Mouse (Mus musculus): ENCODE measurements around the gene Adamts17. TPM values are rescaled to one million over a fixed set of nuclear protein-coding genes. Genes with fewer than 3 reads are reported as not detected.

The Adamts17 gene
- polyA plus RNA-seq, 1 experiment: 6.8 TPM

GRCm38 (mm10) chr7:67162135-67162534, 322.6 kb downstream of the Adamts17 start:
- Histone ChIP-seq H3K27me3 (ENCODE audit: control insufficient read depth, insufficient read depth, low read length) (no peaks in the 10 kb centered on the region), H3K4me1 (ENCODE audit: control insufficient read depth, insufficient read depth, low read length) (no peaks in the 10 kb centered on the region), H3K36me3 (ENCODE audit: control insufficient read depth, insufficient read depth, low read length) (no peaks in the 10 kb centered on the region), H3K27ac (ENCODE audit: control insufficient read depth, insufficient read depth, low read depth, low read length) (no peak overlapping the region), H3K4me3 (ENCODE audit: control insufficient read depth, low read depth, low read length) (no peak overlapping the region)
- TF ChIP-seq POLR2A (IDR thresholded peaks at IDR 0.05; ENCODE audit: control insufficient read depth, low read depth, low read length): no peak
- TF ChIP-seq CTCF (IDR thresholded peaks at IDR 0.05; ENCODE audit: control insufficient read depth, insufficient read depth, insufficient replicate concordance, low read depth, low read length): no peak

- no peaks in the 10 kb centered on the region for H3K27me3 ChIP-seq (ENCODE audit: control insufficient read depth, insufficient read depth, low read length)
- no peaks in the 10 kb centered on the region for H3K4me1 ChIP-seq (ENCODE audit: control insufficient read depth, insufficient read depth, low read length)
- no peak overlapping the region for H3K27ac ChIP-seq (ENCODE audit: control insufficient read depth, insufficient read depth, low read depth, low read length)
- H3K4me3 ChIP-seq (ENCODE audit: control insufficient read depth, low read depth, low read length): no peak overlapping the region
- H3K36me3 ChIP-seq (ENCODE audit: control insufficient read depth, insufficient read depth, low read length): no peaks in the 10 kb centered on the region
- TF ChIP-seq POLR2A (IDR thresholded peaks at IDR 0.05; ENCODE audit: control insufficient read depth, low read depth, low read length) (no peak), CTCF (IDR thresholded peaks at IDR 0.05; ENCODE audit: control insufficient read depth, insufficient read depth, insufficient replicate concordance, low read depth, low read length) (no peak)
Measured at GRCm38 (mm10) chr7:67168288-67168687, 328.8 kb downstream of the Adamts17 start.

- no peak for TF ChIP-seq CTCF (IDR thresholded peaks at IDR 0.05; ENCODE audit: control insufficient read depth, insufficient read depth, insufficient replicate concordance, low read depth, low read length)
- TF ChIP-seq POLR2A (IDR thresholded peaks at IDR 0.05; ENCODE audit: control insufficient read depth, low read depth, low read length): no peak
- no peaks in the 10 kb centered on the region for H3K4me1 ChIP-seq (ENCODE audit: control insufficient read depth, insufficient read depth, low read length)
- no peaks in the 10 kb centered on the region for H3K27me3 ChIP-seq (ENCODE audit: control insufficient read depth, insufficient read depth, low read length)
- H3K4me3 ChIP-seq (ENCODE audit: control insufficient read depth, low read depth, low read length): no peak overlapping the region
- no peak overlapping the region for H3K27ac ChIP-seq (ENCODE audit: control insufficient read depth, insufficient read depth, low read depth, low read length)
- no peaks in the 10 kb centered on the region for H3K36me3 ChIP-seq (ENCODE audit: control insufficient read depth, insufficient read depth, low read length)
Measured at GRCm38 (mm10) chr7:67168763-67169569, 329.4 kb downstream of the Adamts17 start.

DNA sequence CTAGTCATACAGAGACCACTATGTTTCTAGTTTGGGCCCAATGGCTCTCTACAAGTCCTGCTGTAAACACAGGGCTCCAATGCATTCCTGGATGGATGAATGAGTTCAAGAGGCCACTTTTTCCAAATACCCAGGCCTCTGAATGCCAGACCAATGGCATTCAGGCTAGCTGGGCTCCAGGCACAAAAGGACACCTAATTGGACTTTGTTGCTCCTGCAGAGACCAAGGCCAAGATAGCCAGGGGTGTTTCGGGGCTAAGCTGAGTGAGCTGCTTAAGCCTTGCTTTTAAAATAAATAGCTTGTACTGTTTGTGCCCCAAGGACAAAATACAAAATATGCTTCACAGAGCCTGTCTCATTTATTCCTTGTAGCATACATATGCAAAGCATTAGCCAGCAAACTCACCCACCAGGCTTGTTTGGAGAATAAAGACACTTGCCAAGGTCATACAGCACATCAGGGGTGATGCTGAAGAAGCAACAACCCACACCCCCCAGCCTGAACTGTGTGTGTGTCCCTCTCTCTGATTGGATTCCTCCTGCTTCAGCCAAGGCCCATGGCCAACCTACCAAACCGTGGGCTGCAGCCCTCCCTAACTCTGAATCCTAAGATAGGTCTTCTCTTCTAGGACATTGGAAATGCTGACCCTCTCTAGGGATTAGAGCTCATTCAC, 334.1 kb downstream of the Adamts17 start:
- Histone ChIP-seq H3K36me3 (ENCODE audit: control insufficient read depth, insufficient read depth, low read length) (no peaks in the 10 kb centered on the region), H3K4me3 (ENCODE audit: control insufficient read depth, low read depth, low read length) (no peak overlapping the region), H3K27me3 (ENCODE audit: control insufficient read depth, insufficient read depth, low read length) (no peaks in the 10 kb centered on the region), H3K4me1 (ENCODE audit: control insufficient read depth, insufficient read depth, low read length) (no peaks in the 10 kb centered on the region), H3K27ac (ENCODE audit: control insufficient read depth, insufficient read depth, low read depth, low read length) (no peak overlapping the region)
- TF ChIP-seq POLR2A (IDR thresholded peaks at IDR 0.05; ENCODE audit: control insufficient read depth, low read depth, low read length) (no peak), CTCF (IDR thresholded peaks at IDR 0.05; ENCODE audit: control insufficient read depth, insufficient read depth, insufficient replicate concordance, low read depth, low read length) (no peak)

DNA sequence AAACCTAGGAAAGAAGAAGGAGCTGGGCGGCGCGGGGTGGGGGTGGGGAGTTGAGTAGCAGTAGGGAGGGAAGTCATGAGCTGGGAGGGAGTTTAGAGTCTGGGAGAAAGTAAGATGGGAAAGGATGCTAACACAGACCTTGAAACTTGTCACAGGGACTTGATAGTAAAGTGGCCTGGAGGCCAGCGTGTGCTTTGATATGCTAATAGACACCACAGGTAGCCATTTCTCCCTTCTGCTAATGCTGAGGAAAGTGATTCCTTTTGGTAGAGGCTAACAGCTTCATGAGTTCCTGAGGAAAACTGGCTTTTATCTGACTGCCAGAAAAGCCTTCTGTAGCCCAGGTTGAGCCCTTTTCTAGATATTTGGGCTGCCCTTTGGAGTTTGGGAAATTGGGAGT, 344.3 kb downstream of the Adamts17 start:
- Histone ChIP-seq H3K4me3 (ENCODE audit: control insufficient read depth, low read depth, low read length) (no peak overlapping the region), H3K4me1 (ENCODE audit: control insufficient read depth, insufficient read depth, low read length) (no peaks in the 10 kb centered on the region), H3K36me3 (ENCODE audit: control insufficient read depth, insufficient read depth, low read length) (no peaks in the 10 kb centered on the region), H3K27ac (ENCODE audit: control insufficient read depth, insufficient read depth, low read depth, low read length) (no peak overlapping the region), H3K27me3 (ENCODE audit: control insufficient read depth, insufficient read depth, low read length) (no peaks in the 10 kb centered on the region)
- TF ChIP-seq POLR2A (IDR thresholded peaks at IDR 0.05; ENCODE audit: control insufficient read depth, low read depth, low read length) (no peak), CTCF (IDR thresholded peaks at IDR 0.05; ENCODE audit: control insufficient read depth, insufficient read depth, insufficient replicate concordance, low read depth, low read length) (no peak)

GRCm38 (mm10) chr7:67199412-67199811, 359.9 kb downstream of the Adamts17 start:
- TF ChIP-seq POLR2A (IDR thresholded peaks at IDR 0.05; ENCODE audit: control insufficient read depth, low read depth, low read length) (no peak), CTCF (IDR thresholded peaks at IDR 0.05; ENCODE audit: control insufficient read depth, insufficient read depth, insufficient replicate concordance, low read depth, low read length) (peak; percentile 91; the same call in 1 of the 2 replicates)
- Histone ChIP-seq H3K4me3 (ENCODE audit: control insufficient read depth, low read depth, low read length) (no peak overlapping the region), H3K4me1 (ENCODE audit: control insufficient read depth, insufficient read depth, low read length) (no peaks in the 10 kb centered on the region), H3K36me3 (ENCODE audit: control insufficient read depth, insufficient read depth, low read length) (no peaks in the 10 kb centered on the region), H3K27ac (ENCODE audit: control insufficient read depth, insufficient read depth, low read depth, low read length) (no peak overlapping the region), H3K27me3 (ENCODE audit: control insufficient read depth, insufficient read depth, low read length) (no peaks in the 10 kb centered on the region)

Other genes with a start within 250 kb of the Adamts17 start
- 8.6 TPM in 2 replicates for gene Asb7, start 150.1 kb upstream of the Adamts17 start, polyA plus RNA-seq (2012; rRNA removed)
- gene Lins1, start 149.8 kb upstream of the Adamts17 start, polyA plus RNA-seq (2012; rRNA removed): 9.1 and 9.6 TPM in 2 replicates
- gene Cers3, start 96.2 kb upstream of the Adamts17 start, polyA plus RNA-seq (2012; rRNA removed): 41.7 and 69.7 TPM in 2 replicates